Mouse (Mus musculus) neural tube, embryonic 14.5 days (tissue): ENCODE results near the gene Wfdc6b. TPM values are rescaled to one million over a fixed set of nuclear protein-coding genes. Genes with fewer than 3 reads are reported as not detected.

Experiments used
- ATAC-seq: fragments of 200-750 bp; cut with Nextera tagmentation; 2 replicates; pipeline ENCODE4 v1.8.0; 2017; ENCODE audit warnings: low read depth, mild to moderate bottlenecking, moderate TSS enrichment, moderate library complexity
- H3K27ac ChIP-seq: fragments of 300-500 bp; sonication (generic); 2 replicates; pipeline ENCODE4 v1.5.1; 2014; ENCODE audit warnings: low read depth, mild to moderate bottlenecking, control low read depth, low read length, moderate library complexity, mixed read lengths
- H3K27me3 ChIP-seq: fragments of 300-500 bp; sonication (generic); 2 replicates; pipeline ENCODE4 v1.6.1; 2014; ENCODE audit warnings: low read length; ENCODE audit not compliant: control insufficient read depth, insufficient read depth
- H3K36me3 ChIP-seq: fragments of 300-500 bp; sonication (generic); 2 replicates; pipeline ENCODE4 v1.6.1; 2014; ENCODE audit warnings: low read length, mixed read lengths; ENCODE audit not compliant: control insufficient read depth, insufficient read depth
- H3K4me1 ChIP-seq: fragments of 300-500 bp; sonication (generic); 2 replicates; pipeline ENCODE4 v1.6.1; 2014; ENCODE audit warnings: low read length; ENCODE audit not compliant: control insufficient read depth, insufficient read depth
- H3K4me2 ChIP-seq: fragments of 300-500 bp; sonication (generic); 2 replicates; pipeline ENCODE4 v1.6.1; 2014; ENCODE audit warnings: mild to moderate bottlenecking, low read depth, low read length, control low read depth
- H3K4me3 ChIP-seq: fragments of 300-500 bp; sonication (generic); 2 replicates; pipeline ENCODE4 v1.5.1; 2014; ENCODE audit warnings: low read depth, low read length, control low read depth, mixed read lengths
- H3K9ac ChIP-seq: fragments of 300-500 bp; sonication (generic); replicated peaks from 2 replicates; pipeline ENCODE4 v1.6.1; 2014; ENCODE audit warnings: low read depth, mild to moderate bottlenecking, control low read depth, low read length, mixed read lengths
- H3K9me3 ChIP-seq: fragments of 300-500 bp; sonication (generic); 2 replicates; pipeline ENCODE4 v1.6.1; 2016; ENCODE audit warnings: low read length; ENCODE audit not compliant: control insufficient read depth
- WGBS: fragments of 180-500 bp; shearing (Covaris S2); extraction: QIAGEN DNeasy Blood & Tissue Kit; methylation state at CpG from one replicate; pipeline ENCODE4 v1.1.7; 2014; 5-methylcytosine and 5-hydroxymethylcytosine counted together
- polyA plus RNA-seq: library from polyadenylated mRNA; unstranded; fragments of >200 nt; fragmentation: Nextera tagmentation; extraction: Ambion mirVana; gene quantifications from 2 replicates; pipeline ENCODE4 v1.2.1, GENCODE M21; 2014

The Wfdc6b gene
- polyA plus RNA-seq, 1 experiment from 2014 or later, result not detected

DNA sequence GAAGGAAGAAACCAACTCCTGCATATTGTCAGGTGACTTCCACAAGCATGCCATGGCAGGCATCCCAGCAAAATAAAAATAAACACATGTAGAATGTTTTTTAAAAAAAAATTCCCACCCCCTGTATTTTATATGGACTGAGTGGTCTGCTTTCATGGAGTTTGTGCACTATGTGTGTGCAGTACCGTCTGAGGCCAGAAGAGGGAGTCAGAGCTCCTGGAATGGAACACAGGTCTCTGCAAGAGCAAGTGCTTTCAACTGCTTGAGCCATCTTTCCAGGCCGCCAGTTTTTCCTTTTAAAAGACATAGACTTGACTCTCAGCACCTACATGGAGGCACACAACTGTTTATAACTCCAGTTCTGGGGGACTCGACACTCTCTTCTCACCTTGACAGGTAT is 9.8 kb upstream of the Wfdc6b start:
- no peak overlapping the region for H3K9ac ChIP-seq
- no peaks in the 10 kb centered on the region for H3K36me3 ChIP-seq
- WGBS, result 100% methylated on average over 3 of the region's 3 CpGs
- H3K4me1 ChIP-seq, result no peaks in the 10 kb centered on the region
- H3K27ac ChIP-seq, result no peak overlapping the region
- H3K4me2 ChIP-seq, result no peak overlapping the region
- H3K27me3 ChIP-seq, result no peaks in the 10 kb centered on the region
- ATAC-seq, result no peak
- H3K4me3 ChIP-seq, result no peak overlapping the region
- no peaks in the 10 kb centered on the region for H3K9me3 ChIP-seq

DNA sequence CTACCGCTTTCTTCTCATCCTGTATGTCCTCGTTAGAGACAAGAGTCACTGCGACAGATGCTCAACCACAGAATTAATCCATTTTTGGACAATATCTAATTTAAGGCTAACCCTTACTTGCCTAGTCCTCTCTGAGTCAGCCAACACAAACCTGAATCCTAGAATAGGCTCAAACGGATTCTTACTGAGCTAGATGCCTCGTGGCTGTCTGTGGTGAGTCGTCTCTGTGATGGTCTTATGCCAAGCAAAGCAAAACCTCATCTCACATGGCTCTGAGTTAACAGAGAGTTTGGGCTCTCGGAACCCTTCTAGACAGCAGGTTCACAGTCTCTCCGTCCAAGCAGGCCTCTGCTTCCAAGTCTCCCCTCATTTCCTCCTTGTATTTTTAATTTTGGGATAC is 8.9 kb upstream of the Wfdc6b start:
- WGBS, result 90% methylated on average over 8 of the region's 8 CpGs
- no peak for ATAC-seq

DNA sequence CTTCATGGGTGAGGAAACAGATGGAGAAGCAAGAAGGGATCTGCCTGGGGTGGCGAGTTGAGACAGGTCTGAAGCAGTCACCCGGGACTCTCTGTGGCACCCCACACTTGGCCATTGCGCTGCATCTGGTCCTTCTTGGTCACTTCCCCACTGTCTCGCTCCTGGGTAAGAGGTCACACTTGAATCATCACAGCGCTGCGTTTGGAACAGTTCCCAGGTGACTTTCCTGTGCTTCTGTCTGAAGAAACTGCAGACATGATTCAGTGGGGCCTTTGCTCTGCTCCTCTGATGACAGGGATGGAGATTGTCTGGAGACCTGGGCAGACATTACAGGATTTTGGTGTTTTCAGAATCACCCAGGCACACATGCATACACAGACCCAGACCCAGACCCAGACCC is 4.5 kb upstream of the Wfdc6b start:
- ATAC-seq, result no peak

More for the DNA sequence above, 8.9 kb upstream of the Wfdc6b start:
- no peak overlapping the region for H3K4me3 ChIP-seq
- H3K9ac ChIP-seq, result no peak overlapping the region
- H3K36me3 ChIP-seq, result no peaks in the 10 kb centered on the region
- no peaks in the 10 kb centered on the region for H3K9me3 ChIP-seq
- H3K4me1 ChIP-seq, result no peaks in the 10 kb centered on the region
- no peak overlapping the region for H3K27ac ChIP-seq
- H3K27me3 ChIP-seq, result no peaks in the 10 kb centered on the region
- H3K4me2 ChIP-seq, result no peak overlapping the region

DNA sequence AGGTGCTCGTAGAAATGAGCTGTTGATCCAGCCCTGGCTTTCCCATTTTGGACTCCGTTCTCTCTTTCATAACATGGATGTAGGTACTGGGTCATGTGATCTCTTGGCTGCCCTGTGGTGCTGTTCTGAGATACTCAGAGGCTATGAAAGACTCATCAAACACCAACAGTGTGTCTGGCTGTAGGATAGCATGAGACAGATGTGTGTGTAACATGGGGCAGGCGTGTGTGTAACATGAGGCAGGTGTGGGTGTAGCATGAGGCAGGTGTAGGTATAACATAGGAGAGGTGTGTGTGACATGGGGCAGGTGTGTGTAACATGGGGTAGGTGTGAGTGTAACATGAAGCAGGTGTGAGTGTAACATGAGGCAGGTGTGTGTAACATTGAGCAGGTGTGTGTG is 2.1 kb downstream of the Wfdc6b start:
- H3K36me3 ChIP-seq, result no peaks in the 10 kb centered on the region
- no peak for ATAC-seq
- WGBS, result 92% methylated on average over 3 of the region's 3 CpGs
- no peaks in the 10 kb centered on the region for H3K9me3 ChIP-seq
- no peak overlapping the region for H3K4me2 ChIP-seq
- no peak overlapping the region for H3K27ac ChIP-seq
- H3K27me3 ChIP-seq, result no peaks in the 10 kb centered on the region
- H3K9ac ChIP-seq, result no peak overlapping the region
- H3K4me3 ChIP-seq, result no peak overlapping the region
- no peaks in the 10 kb centered on the region for H3K4me1 ChIP-seq

More for the DNA sequence above, 4.5 kb upstream of the Wfdc6b start:
- H3K4me3 ChIP-seq, result no peak overlapping the region
- WGBS, result 72% methylated on average over 6 of the region's 6 CpGs
- H3K27ac ChIP-seq, result no peak overlapping the region
- no peaks in the 10 kb centered on the region for H3K4me1 ChIP-seq
- no peaks in the 10 kb centered on the region for H3K36me3 ChIP-seq
- H3K4me2 ChIP-seq, result no peak overlapping the region
- H3K27me3 ChIP-seq, result no peaks in the 10 kb centered on the region
- no peak overlapping the region for H3K9ac ChIP-seq
- H3K9me3 ChIP-seq, result no peaks in the 10 kb centered on the region

DNA sequence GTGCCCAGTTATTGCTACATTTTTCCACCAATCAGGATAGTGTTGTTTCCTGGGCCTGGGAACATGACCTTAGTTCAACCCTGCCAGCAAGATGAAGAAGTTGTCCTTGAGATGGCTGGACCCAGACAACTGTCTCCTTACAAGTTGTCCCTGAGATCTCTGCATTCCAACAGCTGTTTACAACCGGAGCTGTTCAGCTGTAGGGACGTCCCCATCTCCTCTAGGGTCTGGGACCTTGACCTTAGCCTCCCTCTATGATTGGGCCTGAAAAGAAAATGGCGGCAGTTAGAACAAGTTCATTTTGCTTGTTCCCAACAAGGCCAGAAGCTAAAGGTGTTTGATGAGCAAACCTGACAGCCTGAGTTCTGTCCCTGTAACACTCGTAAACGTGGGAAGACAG is 5.7 kb downstream of the Wfdc6b start:
- no peaks in the 10 kb centered on the region for H3K4me1 ChIP-seq
- no peak overlapping the region for H3K27ac ChIP-seq
- no peaks in the 10 kb centered on the region for H3K9me3 ChIP-seq
- WGBS, result 81% methylated on average over 5 of the region's 5 CpGs
- no peak for ATAC-seq
- no peaks in the 10 kb centered on the region for H3K27me3 ChIP-seq
- H3K36me3 ChIP-seq, result no peaks in the 10 kb centered on the region
- H3K4me3 ChIP-seq, result no peak overlapping the region
- no peak overlapping the region for H3K4me2 ChIP-seq
- H3K9ac ChIP-seq, result no peak overlapping the region

DNA sequence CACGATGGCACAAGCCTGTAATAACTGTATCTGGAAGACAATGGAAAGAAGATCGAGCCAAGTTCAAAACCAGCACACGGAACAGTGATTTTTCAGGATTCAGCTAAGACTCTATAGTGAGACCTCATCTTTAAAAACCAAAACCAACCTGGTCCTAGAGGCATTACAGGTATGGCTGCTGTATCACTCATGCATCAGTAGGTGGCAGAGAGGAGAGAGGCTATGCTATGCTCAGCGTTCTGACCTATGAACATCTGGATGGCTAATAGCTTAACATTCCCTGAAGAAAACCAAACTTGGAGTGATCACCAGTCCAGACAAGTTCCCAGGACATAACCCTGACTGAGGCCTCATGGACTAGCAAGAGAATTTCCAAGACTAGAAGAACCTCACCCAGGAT is 8.5 kb downstream of the Wfdc6b start:
- no peak overlapping the region for H3K4me3 ChIP-seq
- 82% methylated on average over 4 of the region's 4 CpGs for WGBS

DNA sequence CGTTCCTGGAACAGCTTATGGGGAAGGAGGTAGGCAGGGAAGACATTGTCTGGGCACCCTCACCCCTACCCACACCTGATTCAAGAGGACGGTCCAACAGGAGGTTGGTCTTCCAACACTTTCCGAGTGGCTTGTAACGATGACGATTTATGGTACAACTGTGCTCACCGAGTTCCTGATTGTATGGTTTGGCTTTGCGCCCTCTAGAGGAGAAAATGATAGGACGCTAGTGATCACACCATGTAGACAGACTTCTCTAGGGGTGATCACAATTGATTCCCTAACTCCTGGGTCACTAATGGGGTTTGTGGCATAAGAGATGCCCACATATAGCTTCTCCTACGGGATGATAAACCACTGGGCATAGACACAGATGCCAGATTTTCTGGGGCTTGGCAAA is 21.9 kb downstream of the Wfdc6b start:
- no peak overlapping the region for H3K4me2 ChIP-seq
- WGBS, result 74% methylated on average over 9 of the region's 9 CpGs
- no peak overlapping the region for H3K4me3 ChIP-seq
- H3K9me3 ChIP-seq, result no peaks in the 10 kb centered on the region
- no peak overlapping the region for H3K9ac ChIP-seq
- no peak for ATAC-seq
- H3K4me1 ChIP-seq, result no peaks in the 10 kb centered on the region
- H3K27ac ChIP-seq, result no peak overlapping the region
- no peaks in the 10 kb centered on the region for H3K36me3 ChIP-seq
- no peaks in the 10 kb centered on the region for H3K27me3 ChIP-seq

More for the DNA sequence above, 8.5 kb downstream of the Wfdc6b start:
- H3K4me1 ChIP-seq, result no peaks in the 10 kb centered on the region
- H3K4me2 ChIP-seq, result no peak overlapping the region
- no peak overlapping the region for H3K9ac ChIP-seq
- no peak overlapping the region for H3K27ac ChIP-seq
- H3K9me3 ChIP-seq, result no peaks in the 10 kb centered on the region
- H3K36me3 ChIP-seq, result no peaks in the 10 kb centered on the region
- ATAC-seq, result no peak
- no peaks in the 10 kb centered on the region for H3K27me3 ChIP-seq

DNA sequence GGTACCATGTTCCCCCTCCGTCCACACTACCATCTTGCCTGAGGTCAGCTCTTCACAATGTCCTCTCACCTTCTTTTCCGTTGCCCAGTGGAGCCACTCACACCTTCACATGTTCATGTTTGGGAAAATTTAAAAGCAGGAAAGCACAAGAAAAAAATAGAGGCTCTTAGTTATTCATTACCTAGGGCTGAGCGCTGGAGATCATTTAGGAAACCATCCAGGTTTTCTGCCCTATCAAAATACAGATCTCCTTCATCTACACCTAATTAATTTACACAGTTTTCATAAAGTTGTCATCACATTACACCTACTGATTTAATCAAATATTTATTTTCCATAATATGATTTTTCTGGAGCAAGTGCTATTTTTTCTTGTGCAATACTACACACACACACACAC is 25.4 kb downstream of the Wfdc6b start, which contains the start of gene Wfdc16:
Wfdc16 (minus strand) TSS at position 101 of the 400 bp plus-strand sequence.
- 92% methylated on average over 3 of the region's 3 CpGs for WGBS
- Histone ChIP-seq H3K27ac (no peak within 1 kb of the TSS), H3K4me2 (no peak within 1 kb of the TSS), H3K27me3 (no peaks in the 10 kb centered on the region), H3K4me3 (no peak within 1 kb of the TSS), H3K9ac (no peak within 1 kb of the TSS), H3K36me3 (no peaks in the 10 kb centered on the region), H3K9me3 (no peaks in the 10 kb centered on the region), H3K4me1 (no peaks in the 10 kb centered on the region)
- ATAC-seq, result no peak

DNA sequence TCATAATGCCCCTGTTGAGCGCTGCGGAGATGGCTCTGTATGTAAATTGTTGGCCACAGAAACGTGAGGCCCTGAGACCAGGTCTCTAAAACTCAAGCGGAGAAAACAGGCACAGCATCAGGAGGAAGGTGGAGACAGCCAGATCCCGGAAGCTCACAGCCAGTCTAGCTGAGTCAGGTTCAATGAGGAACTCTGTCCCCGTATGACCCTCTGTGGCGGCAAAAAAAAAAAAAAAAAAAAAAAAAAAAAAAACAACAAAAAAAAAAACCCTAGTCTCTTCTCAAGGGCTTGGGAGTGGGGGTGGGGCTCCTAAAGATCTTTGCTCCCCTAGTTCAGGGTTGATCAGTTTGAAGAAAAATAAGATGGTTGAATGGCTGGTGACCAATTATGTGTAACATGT is 27.8 kb downstream of the Wfdc6b start:
- Histone ChIP-seq H3K4me1 (no peaks in the 10 kb centered on the region), H3K4me2 (no peak overlapping the region), H3K36me3 (no peaks in the 10 kb centered on the region), H3K9ac (no peak overlapping the region), H3K27me3 (no peaks in the 10 kb centered on the region), H3K4me3 (no peak overlapping the region), H3K27ac (no peak overlapping the region), H3K9me3 (no peaks in the 10 kb centered on the region)
- no peak for ATAC-seq
- 68% methylated on average over 7 of the region's 7 CpGs for WGBS
